Mouse (Mus musculus) CH12.LX (cell line): ENCODE results near the gene Il34. TPM values are rescaled to one million over a fixed set of nuclear protein-coding genes. Genes with fewer than 3 reads are reported as not detected.

Experiments
- DNase-seq: peaks from one replicate; pipeline ENCODE4 v3.0.0-alpha.2; 2013; ENCODE audit errors: extremely low read depth
- H3K27ac ChIP-seq: 2 replicates; pipeline ENCODE4 v1.5.1; 2012; ENCODE audit warnings: low read depth, mild to moderate bottlenecking, control low read depth, moderate library complexity; ENCODE audit not compliant: insufficient read depth
- H3K27me3 ChIP-seq: replicated peaks from 2 replicates; pipeline ENCODE3; 2012; ENCODE audit warnings: inconsistent platforms
- H3K36me3 ChIP-seq, 2 experiments: replicated peaks in 1 of 2; 2 replicates each; pipeline versions ENCODE3 to v1.6.1; 2012; ENCODE audit warnings: inconsistent platforms in 1 of 2, low read length in 1 of 2, mild to moderate bottlenecking in 1 of 2, mixed read lengths in 1 of 2, moderate library complexity in 1 of 2; ENCODE audit not compliant: control insufficient read depth in 1 of 2, insufficient read depth in 1 of 2
- H3K4me1 ChIP-seq, 2 experiments: 2 replicates each; pipeline ENCODE4 v1.6.1; 2012; ENCODE audit warnings: inconsistent platforms in 1 of 2, moderate library complexity in 1 of 2; ENCODE audit not compliant: insufficient read depth in 2 of 2, control insufficient read depth in 1 of 2
- H3K4me2 ChIP-seq: 2 replicates; pipeline ENCODE4 v1.6.1; 2012; ENCODE audit warnings: low read depth, mild to moderate bottlenecking, control low read depth; ENCODE audit not compliant: poor library complexity, insufficient read depth, severe bottlenecking
- H3K4me3 ChIP-seq, 3 experiments: fragments of 150-350 bp in 1 of 3; sonication (generic) in 1 of 3; replicated peaks in 1 of 3; 2 replicates each; pipeline versions ENCODE3 to v1.5.1; 2011 to 2012; ENCODE audit warnings: low read depth in 2 of 3, low read length in 2 of 3, mild to moderate bottlenecking in 2 of 3, moderate library complexity in 2 of 3, control low read depth in 1 of 3, improper control_type of control experiment in 1 of 3, inconsistent platforms in 1 of 3, mixed read lengths in 1 of 3; ENCODE audit not compliant: poor library complexity in 1 of 3
- H3K79me2 ChIP-seq: replicated peaks from 2 replicates; pipeline ENCODE4 v1.6.1; 2012; ENCODE audit warnings: mild to moderate bottlenecking, moderate library complexity; ENCODE audit not compliant: control insufficient read depth, poor library complexity, insufficient read depth, severe bottlenecking; ENCODE audit errors: extremely low read depth
- H3K9ac ChIP-seq: 2 replicates; pipeline ENCODE4 v1.6.1; 2012; ENCODE audit warnings: low read depth, mild to moderate bottlenecking, control low read depth, moderate library complexity; ENCODE audit not compliant: insufficient read depth
- H3K9me3 ChIP-seq: replicated peaks from 2 replicates; pipeline ENCODE3; 2012; ENCODE audit warnings: low read length, inconsistent platforms, mixed read lengths
- CHD1 ChIP-seq: IDR thresholded peaks from 2 replicates; pipeline ENCODE4 v1.6.1; 2012; ENCODE audit warnings: low read depth, low read length, improper control_type of control experiment, inconsistent platforms
- E2F4 ChIP-seq: IDR thresholded peaks from 2 replicates; pipeline ENCODE4 v1.6.1; 2011; ENCODE audit warnings: low read depth, low read length, improper control_type of control experiment; ENCODE audit not compliant: insufficient replicate concordance
- ELF1 ChIP-seq: IDR thresholded peaks from 2 replicates; pipeline ENCODE4 v1.6.1; 2014; ENCODE audit warnings: low read depth, mild to moderate bottlenecking, inconsistent platforms, low read length, improper control_type of control experiment
- EP300 ChIP-seq: IDR thresholded peaks from 2 replicates; pipeline ENCODE4 v1.6.1; 2011; ENCODE audit warnings: low read length, improper control_type of control experiment
- ETS1 ChIP-seq: conservative IDR thresholded peaks from 2 replicates; pipeline ENCODE4 v1.6.1; 2012; ENCODE audit warnings: low read depth, mild to moderate bottlenecking, inconsistent platforms, low read length, improper control_type of control experiment, moderate library complexity
- MAX ChIP-seq: IDR thresholded peaks from 2 replicates; pipeline ENCODE4 v1.6.1; 2011; ENCODE audit warnings: low read length, improper control_type of control experiment
- MAZ ChIP-seq: IDR thresholded peaks from 2 replicates; pipeline ENCODE4 v1.6.1; 2012; ENCODE audit warnings: low read depth, mild to moderate bottlenecking, inconsistent platforms, low read length, improper control_type of control experiment, moderate library complexity
- PAX5 ChIP-seq: IDR thresholded peaks from 2 replicates; pipeline ENCODE4 v1.6.1; 2012; ENCODE audit warnings: low read length, inconsistent platforms, mixed read lengths
- POLR2A ChIP-seq: IDR thresholded peaks from 2 replicates; pipeline ENCODE4 v1.6.1; 2011; ENCODE audit warnings: low read depth, mild to moderate bottlenecking, improper control_type of control experiment, low read length
- POLR2AphosphoS2 ChIP-seq: IDR thresholded peaks from 2 replicates; pipeline ENCODE4 v1.6.1; 2011; ENCODE audit warnings: low read depth, low read length, improper control_type of control experiment
- RAD21 ChIP-seq: IDR thresholded peaks from 2 replicates; pipeline ENCODE4 v1.6.1; 2011; ENCODE audit warnings: low read depth, mild to moderate bottlenecking, low read length, improper control_type of control experiment, moderate library complexity
- SIN3A ChIP-seq: IDR thresholded peaks from 2 replicates; pipeline ENCODE4 v1.6.1; 2012; ENCODE audit warnings: low read length, improper control_type of control experiment, inconsistent platforms
- dilution Hi-C: fragments of 300-500 bp; cut with MboI; formaldehyde crosslinking; loops from 2 replicates; pipeline ENCODE4 v1.14.3; 2020; ENCODE audit warnings: low sequenced_read_pairs; ENCODE audit not compliant: extremely low pct_unique_long_range_greater_than_20kb, extremely low pct_ligation_motif_present
- in situ Hi-C: fragments of 300-500 bp; cut with MboI; formaldehyde crosslinking; loops from 3 replicates; pipeline ENCODE4 v1.14.3; 2019; ENCODE audit warnings: low sequenced_read_pairs, low pct_ligation_motif_present, low pct_unique_long_range_greater_than_20kb, mixed read lengths
- polyA plus RNA-seq: library from polyadenylated mRNA; unstranded; fragments of >175 nt; gene quantifications from 2 replicates; pipeline ENCODE4 v1.2.1, GENCODE M21; 2012; ENCODE audit warnings: low read depth; ENCODE audit not compliant: insufficient read length
- total RNA-seq, 2 experiments: library from RNA; depleted of rRNA; stranded (reverse); fragments of 300-350 nt in 1 of 2; fragments of >200 nt in 1 of 2; gene quantifications; 2 replicates each; pipeline ENCODE4 v1.2.3; 2012 to 2014

Gene Il34
- total and polyA plus RNA-seq, 3 experiments = 0.21 TPM; not detected in 2

DNA sequence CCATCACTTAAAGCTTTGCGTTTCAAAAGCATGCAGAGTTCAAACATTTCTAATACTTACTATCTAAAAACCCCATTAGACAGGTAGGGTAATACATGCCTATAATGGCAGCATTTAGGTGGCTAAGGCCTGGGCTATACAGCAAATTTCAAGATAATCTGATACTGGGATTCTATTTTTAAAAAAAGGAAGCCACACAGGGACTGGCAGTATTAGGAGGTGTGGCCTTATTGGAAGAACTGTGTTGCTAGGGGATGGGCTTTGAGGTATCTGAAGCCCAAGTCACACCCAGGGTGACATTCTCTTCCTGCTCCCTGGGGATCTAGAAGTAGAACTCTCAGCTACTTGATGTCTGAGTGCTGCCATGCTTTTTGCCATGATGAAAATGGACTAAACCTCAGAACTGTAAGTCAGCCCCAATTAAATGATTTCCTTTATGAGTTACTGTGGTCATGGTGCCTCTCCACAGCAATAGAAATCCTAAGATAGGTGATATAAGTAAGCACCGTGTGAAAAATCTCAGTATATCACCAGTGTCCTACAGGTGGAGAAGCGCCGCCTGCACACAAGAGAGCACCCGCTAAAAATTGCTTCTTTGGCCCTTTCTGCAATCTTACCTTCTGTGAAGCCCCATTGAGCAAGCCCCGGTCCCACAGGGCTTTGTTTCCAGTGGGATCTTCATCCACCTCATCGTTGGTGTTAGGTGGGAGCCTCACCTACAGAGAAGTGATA, 6.8 kb upstream of the Il34 start:
- H3K9me3 ChIP-seq = no peaks in the 10 kb centered on the region
- H3K4me2 ChIP-seq = no peak overlapping the region
- no peaks in the 10 kb centered on the region for H3K27me3 ChIP-seq
- in situ Hi-C loops = loop anchor here (10.0 kb wide), 1 partner anchor 48 kb away; no protein-coding TSS in a partner anchor
- dilution Hi-C loops = no loop called here
- peaks cover 7% of the 10 kb centered on the region for H3K79me2 ChIP-seq
- H3K4me3 ChIP-seq = no peak overlapping the region
- peaks cover 10 to 96% of the 10 kb centered on the region in 2 experiments; a peak in 3 of 4 replicates for H3K4me1 ChIP-seq
- no peak overlapping the region for H3K9ac ChIP-seq
- H3K36me3 ChIP-seq = peaks cover 80 to 89% of the 10 kb centered on the region in 2 experiments
- no peak for TF ChIP-seq ETS1
- no peak for TF ChIP-seq ELF1
- TF ChIP-seq, all 38 proteins: peak for 0
- peak; percentile 46 for DNase-seq
- no peak overlapping the region for H3K27ac ChIP-seq

DNA sequence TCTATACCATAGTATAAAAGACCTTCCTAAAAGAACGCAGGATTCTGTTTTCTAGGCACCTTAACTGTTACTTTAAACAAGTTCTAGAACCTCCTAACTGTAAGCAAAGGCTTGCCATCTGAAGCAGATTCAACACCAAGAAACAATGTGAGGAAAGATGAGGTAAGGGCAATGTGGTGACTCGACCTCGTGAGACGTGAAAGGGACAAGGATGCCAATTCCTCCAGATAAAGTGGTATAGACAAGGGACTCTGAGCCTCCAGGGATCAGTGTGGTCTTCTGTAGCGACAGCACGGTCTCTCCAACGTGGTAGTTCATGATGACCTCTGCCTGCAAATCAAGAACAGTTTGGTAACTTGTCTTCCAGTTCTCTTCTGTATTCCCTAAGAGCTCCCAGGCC, 6.1 kb upstream of the Il34 start:
- in situ Hi-C loops = loop anchor here (10.0 kb wide), 1 partner anchor 47 kb away; no protein-coding TSS in a partner anchor
- TF ChIP-seq SIN3A (no peak), EP300 (no peak), MAX (no peak), RAD21 (no peak), CHD1 (no peak), E2F4 (no peak)
- no peak overlapping the region for H3K4me3 ChIP-seq

DNA sequence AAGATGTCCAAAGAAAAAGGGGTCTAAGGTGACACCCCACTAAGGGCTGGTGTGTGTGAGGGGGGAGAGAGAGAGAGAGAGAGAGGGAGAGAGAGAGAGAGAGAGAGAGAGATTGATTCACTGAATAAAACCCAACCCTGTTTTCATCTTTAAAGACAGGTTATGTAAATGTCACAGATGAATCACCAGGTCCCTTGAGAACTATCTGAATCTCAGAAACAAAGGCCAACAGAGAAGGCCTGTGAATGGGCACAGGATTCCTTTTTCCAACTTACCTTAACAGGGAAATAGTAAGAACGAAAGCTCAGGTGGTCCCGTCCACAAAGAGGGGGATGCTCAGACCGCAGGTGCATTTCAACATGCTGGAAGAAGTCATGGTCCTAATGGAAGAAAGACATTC, 5.4 kb upstream of the Il34 start:
- no peak for DNase-seq
- Histone ChIP-seq H3K27ac (no peak overlapping the region), H3K9ac (no peak overlapping the region), H3K36me3 (peaks cover 69 to 75% of the 10 kb centered on the region in 2 experiments), H3K4me2 (no peak overlapping the region), H3K4me1 (peaks cover 9 to 93% of the 10 kb centered on the region in 2 experiments; a peak in 3 of 4 replicates), H3K9me3 (no peaks in the 10 kb centered on the region), H3K27me3 (no peaks in the 10 kb centered on the region), H3K79me2 (peaks cover 4% of the 10 kb centered on the region), H3K4me3 (no peak overlapping the region)
- dilution Hi-C loops (no loop called here), in situ Hi-C loops (loop anchor here (10.0 kb wide), 1 partner anchor 46 kb away; no protein-coding TSS in a partner anchor)
- TF ChIP-seq POLR2AphosphoS2 = no peak
- no peak for TF ChIP-seq PAX5
- no peak for TF ChIP-seq MAZ
- no peak for TF ChIP-seq RAD21
- TF ChIP-seq POLR2A = no peak

More for the DNA sequence above, 6.1 kb upstream of the Il34 start:
- H3K36me3 ChIP-seq = peaks cover 74 to 81% of the 10 kb centered on the region in 2 experiments
- no peak overlapping the region for H3K4me2 ChIP-seq
- H3K9me3 ChIP-seq = no peaks in the 10 kb centered on the region
- H3K27ac ChIP-seq = no peak overlapping the region
- no peak overlapping the region for H3K9ac ChIP-seq
- peaks cover 7% of the 10 kb centered on the region for H3K79me2 ChIP-seq
- peaks cover 10 to 93% of the 10 kb centered on the region in 2 experiments; a peak in 3 of 4 replicates for H3K4me1 ChIP-seq
- dilution Hi-C loops = no loop called here
- H3K27me3 ChIP-seq = no peaks in the 10 kb centered on the region
- DNase-seq = no peak
